Mouse (Mus musculus): ENCODE data around the gene Gm12887. TPM values are rescaled to one million over a fixed set of nuclear protein-coding genes. Genes with fewer than 3 reads are reported as not detected.

The Gm12887 gene
- not detected for polyA plus RNA-seq (2017; shearing (Covaris generic))

GRCm38 (mm10) chr4:121622003-121622402 is at the start of gene Gm12887:
Gm12887 (minus strand) TSS chr4:121622103.

Other genes starting within 250 kb of the Gm12887 start
- not detected for gene Gm12886, start 199.0 kb downstream of the Gm12887 start, polyA plus RNA-seq (2017; shearing (Covaris generic))